Mouse (Mus musculus) heart, postnatal 25 days (tissue): ENCODE measurements around the gene Pus7. TPM values are rescaled to one million over a fixed set of nuclear protein-coding genes. Genes with fewer than 3 reads are reported as not detected.

ENCODE experiments used
- total RNA-seq, 2 experiments: library from RNA; stranded (reverse); gene quantifications; 2 replicates each; pipeline ENCODE4 v1.2.3; 2021

Gene Pus7
- total RNA-seq, 2 experiments from 2014 or later = 8.6 to 9.4 TPM

Other genes starting within 250 kb of the Pus7 start
- 10 to 100 TPM; 39.9 to 40.4 TPM for gene Srpk2, start 99.1 kb downstream of the Pus7 start, total RNA-seq
- 10 to 100 TPM; 11.3 to 12.5 TPM for gene Rint1, start 4.0 kb upstream of the Pus7 start, total RNA-seq
- 100 to 1,000 TPM; 102 to 106 TPM for gene Tomm7, start 60.5 kb upstream of the Pus7 start, total RNA-seq
- gene Fam126a, start 247.0 kb upstream of the Pus7 start, total RNA-seq = 10 to 100 TPM; 35.8 to 42.9 TPM